Mouse (Mus musculus) embryo, embryonic 9.5 days (tissue): ENCODE results near the gene Smox.
A peak's percentile ranks its signal among the peaks of the same experiment; 100 is the strongest.

ENCODE experiments used
- DNase-seq: peaks from one replicate; pipeline ENCODE4 v3.0.0-alpha.2; 2017; ENCODE audit errors: extremely low spot score

Smox gene

GRCm38 (mm10) chr2:131551701-131552620 lies 60.7 kb downstream of the Smox start:
- no peak for DNase-seq

GRCm38 (mm10) chr2:131552736-131553400 lies 61.6 kb downstream of the Smox start:
- no peak for DNase-seq

- DNase-seq = no peak
Observed at GRCm38 (mm10) chr2:131557896-131558295, 66.6 kb downstream of the Smox start.

GRCm38 (mm10) chr2:131560205-131560919 lies 69.1 kb downstream of the Smox start:
- DNase-seq = no peak

GRCm38 (mm10) chr2:131561344-131561870 lies 70.1 kb downstream of the Smox start:
- no peak for DNase-seq

- peak; percentile 65 for DNase-seq
Observed at GRCm38 (mm10) chr2:131561891-131562585, 70.7 kb downstream of the Smox start, which contains the start of gene Adra1d. Gene Adra1d (minus strand): TSS chr2:131562283.

GRCm38 (mm10) chr2:131562586-131563122 lies 71.4 kb downstream of the Smox start:
- peak; percentile 79 for DNase-seq
